Mouse (Mus musculus) embryonic stem cell, embryonic (primary cell): ENCODE results near the gene Deaf1.

Experiments
- CTCF ChIA-PET, 4 experiments: fragments of 300-600 bp in 2 of 4; fragments of 350-600 bp in 2 of 4; sonication (Branson Sonifier 250); formaldehyde crosslinking; loops; one replicate each; lab custom pipeline; 2022; ENCODE audit warnings: inconsistent platforms in 2 of 4; lab: Charles Lee
- POLR2A ChIA-PET, 4 experiments: fragments of 300-600 bp in 2 of 4; fragments of 350-600 bp in 2 of 4; sonication (Branson Sonifier 250); formaldehyde crosslinking; loops; one replicate each; lab custom pipeline; 2022; ENCODE audit warnings: antibody characterized with exemption in 4 of 4, inconsistent platforms in 1 of 4; lab: Charles Lee

The Deaf1 gene

DNA sequence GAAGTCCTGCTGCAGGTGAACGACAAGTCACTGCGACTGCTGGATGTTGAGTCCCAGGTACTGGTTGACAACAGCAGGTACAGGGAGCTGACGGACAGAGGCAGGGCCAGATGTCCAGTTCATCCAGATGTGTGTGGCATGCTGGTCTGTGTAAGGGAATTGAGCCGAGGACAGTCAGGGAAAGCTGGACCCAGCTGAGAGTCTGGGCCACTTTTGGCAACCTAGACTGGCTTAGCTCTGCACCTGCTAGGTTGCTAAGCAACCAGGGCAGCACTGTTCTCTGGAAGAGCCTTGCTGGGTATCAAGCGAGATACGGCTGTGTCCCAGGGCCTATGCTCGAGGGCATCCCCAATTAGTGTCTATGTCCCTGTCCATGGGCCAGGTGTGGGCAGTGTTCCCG is 27.6 kb upstream of the Deaf1 start:
- POLR2A ChIA-PET, result interaction anchor here (0.5 to 6.4 kb wide), 12 partner anchors 14 to 224 kb away, joined by 3 to 65 read pairs (median 4); partner anchors contain the start of gene Eps8l2 (in 3 of the 4)

DNA sequence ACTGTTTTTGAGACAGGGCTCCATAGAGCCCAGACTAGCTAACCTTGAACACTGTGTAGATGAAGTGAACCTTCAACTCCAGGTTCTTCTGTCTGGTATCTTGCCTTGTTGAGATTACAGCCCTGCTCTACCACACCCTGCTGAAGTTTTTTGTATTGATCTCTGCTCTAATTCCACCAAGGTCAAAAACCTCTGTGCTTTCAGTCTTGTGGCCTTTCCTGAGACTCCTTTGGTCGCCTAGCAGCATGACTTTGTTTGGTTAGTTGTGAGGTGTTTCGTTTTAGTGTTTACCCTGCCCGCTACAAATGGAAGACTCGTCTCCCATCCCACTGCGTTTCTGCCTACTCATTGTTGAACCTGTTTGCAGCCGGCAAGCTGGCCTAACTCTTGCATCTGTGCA is 23.6 kb upstream of the Deaf1 start:
- POLR2A ChIA-PET, result interaction anchor here in 3 of 4 experiments (1.1 to 6.1 kb wide), 9 partner anchors 8 to 41 kb away, joined by 3 to 48 read pairs (median 4); partner anchors contain the start of genes Eps8l2 (in 3 of the 3) and Taldo1 (in 1 of the 3)

More for the DNA sequence above, 27.6 kb upstream of the Deaf1 start:
- CTCF ChIA-PET, result interaction anchor here in 3 of 4 experiments (0.8 to 3.3 kb wide), 12 partner anchors 8 to 291 kb away, joined by 3 to 12 read pairs (median 6); partner anchors contain the start of genes Eps8l2 (in 1 of the 3) and Phrf1 (in 1 of the 3)

DNA sequence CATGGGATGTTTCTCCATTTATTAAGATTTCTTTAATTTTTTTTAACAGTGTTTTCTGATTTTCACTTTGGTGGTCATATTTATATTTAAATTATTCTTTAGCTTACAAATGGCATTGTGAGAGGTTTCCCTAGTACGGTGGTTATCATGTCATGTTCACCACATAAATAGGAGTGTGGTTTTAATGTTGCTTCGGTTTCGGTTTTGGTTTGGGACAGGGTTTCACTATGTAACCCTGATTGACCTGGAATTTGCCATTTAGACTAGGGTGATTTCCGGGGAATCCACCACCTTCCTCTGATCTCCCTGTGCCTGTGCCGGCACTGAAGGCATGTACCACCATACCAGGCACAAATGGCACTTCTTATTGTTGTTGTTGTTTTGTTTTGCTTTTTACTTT is 17.3 kb upstream of the Deaf1 start:
- CTCF ChIA-PET, result interaction anchor here in 3 of 4 experiments (0.6 to 3.0 kb wide), 4 partner anchors 12 to 118 kb away, joined by 3 to 11 read pairs (median 4); no protein-coding TSS in a partner anchor

More for the DNA sequence above, 23.6 kb upstream of the Deaf1 start:
- CTCF ChIA-PET, result interaction anchor here in 1 of 4 experiments (1.0 to 3.9 kb wide), 2 partner anchors 11 to 12 kb away, joined by 3 to 13 read pairs; no protein-coding TSS in a partner anchor

GRCm38 (mm10) chr7:141343696-141344095 is 16.2 kb upstream of the Deaf1 start:
- POLR2A ChIA-PET, result interaction anchor here in 3 of 4 experiments (0.6 to 6.1 kb wide), 4 partner anchors 7 to 115 kb away, joined by 3 to 65 read pairs (median 4); partner anchors contain the start of gene Taldo1 (in 1 of the 3)
- CTCF ChIA-PET, result no interaction called here

More for the DNA sequence above, 17.3 kb upstream of the Deaf1 start:
- POLR2A ChIA-PET, result interaction anchor here in 1 of 4 experiments (0.6 to 2.0 kb wide), 3 partner anchors 16 to 178 kb away, joined by 3 to 6 read pairs (median 4); no protein-coding TSS in a partner anchor

- ChIA-PET POLR2A (interaction anchor here in 3 of 4 experiments (0.5 to 8.0 kb wide), 9 partner anchors 8 to 115 kb away, joined by 3 to 110 read pairs (median 7); partner anchors contain the start of genes Deaf1 (in 2 of the 3), Tmem80 (in 2 of the 3) and Taldo1 (in 1 of the 3)), CTCF (no interaction called here)
These were observed 15.7 kb upstream of the Deaf1 start for GRCm38 (mm10) chr7:141343230-141343629.

GRCm38 (mm10) chr7:141341689-141342226 is 14.3 kb upstream of the Deaf1 start:
- CTCF ChIA-PET, result interaction anchor here in 3 of 4 experiments (0.5 to 2.3 kb wide), 6 partner anchors 14 to 1552 kb away, joined by 3 to 9 read pairs (median 4); partner anchors contain the start of genes Deaf1 (in 1 of the 3) and Tmem80 (in 1 of the 3)
- POLR2A ChIA-PET, result interaction anchor here in 3 of 4 experiments (1.2 to 8.0 kb wide), 18 partner anchors 8 to 219 kb away, joined by 3 to 110 read pairs (median 20); partner anchors contain the start of genes Deaf1 (in 2 of the 3), Tmem80 (in 2 of the 3), Cend1 (in 1 of the 3) and Ptdss2 (in 1 of the 3)

DNA sequence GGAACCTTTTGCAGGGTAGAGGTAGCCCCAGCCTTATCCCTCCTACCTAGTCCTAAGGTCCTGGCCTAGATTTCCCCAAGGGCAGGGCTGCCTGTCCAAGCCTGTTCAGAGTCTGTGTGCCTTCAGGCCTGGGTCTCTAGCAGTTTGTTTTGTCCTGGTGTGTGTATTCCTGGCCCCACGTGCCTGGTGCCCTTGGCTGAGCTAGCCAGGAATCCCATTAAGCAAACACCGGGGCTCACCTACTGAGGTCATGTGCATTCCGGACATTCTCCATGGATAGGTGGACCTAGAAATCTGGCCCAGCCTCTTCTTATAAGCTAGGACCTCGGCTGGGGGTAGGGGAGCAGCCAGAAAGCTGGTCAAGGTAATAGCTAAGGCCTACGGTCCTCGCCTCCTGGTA is 13.0 kb upstream of the Deaf1 start:
- ChIA-PET POLR2A (interaction anchor here (0.5 to 8.0 kb wide), 55 partner anchors 9 to 581 kb away, joined by 3 to 110 read pairs (median 5); partner anchors contain the start of genes Deaf1 (in 3 of the 4), Tmem80 (in 3 of the 4), Taldo1 (in 2 of the 4) and Cend1 (in 1 of the 4)), CTCF (interaction anchor here in 3 of 4 experiments (0.6 to 4.1 kb wide), 9 partner anchors 8 to 68 kb away, joined by 3 to 30 read pairs (median 4); partner anchors contain the start of genes Deaf1 (in 1 of the 3) and Tmem80 (in 1 of the 3))

GRCm38 (mm10) chr7:141340023-141340422 is 12.5 kb upstream of the Deaf1 start:
- POLR2A ChIA-PET, result interaction anchor here (0.8 to 8.0 kb wide), 54 partner anchors 8 to 499 kb away, joined by 3 to 110 read pairs (median 5); partner anchors contain the start of genes Deaf1 (in 3 of the 4), Tmem80 (in 3 of the 4), Phrf1 (in 1 of the 4) and Pnpla2 (in 1 of the 4)
- CTCF ChIA-PET, result interaction anchor here (0.5 to 4.1 kb wide), 12 partner anchors 8 to 125 kb away, joined by 3 to 30 read pairs (median 4); partner anchors contain the start of genes Gatd1 (in 1 of the 4) and Rassf7 (in 1 of the 4)

DNA sequence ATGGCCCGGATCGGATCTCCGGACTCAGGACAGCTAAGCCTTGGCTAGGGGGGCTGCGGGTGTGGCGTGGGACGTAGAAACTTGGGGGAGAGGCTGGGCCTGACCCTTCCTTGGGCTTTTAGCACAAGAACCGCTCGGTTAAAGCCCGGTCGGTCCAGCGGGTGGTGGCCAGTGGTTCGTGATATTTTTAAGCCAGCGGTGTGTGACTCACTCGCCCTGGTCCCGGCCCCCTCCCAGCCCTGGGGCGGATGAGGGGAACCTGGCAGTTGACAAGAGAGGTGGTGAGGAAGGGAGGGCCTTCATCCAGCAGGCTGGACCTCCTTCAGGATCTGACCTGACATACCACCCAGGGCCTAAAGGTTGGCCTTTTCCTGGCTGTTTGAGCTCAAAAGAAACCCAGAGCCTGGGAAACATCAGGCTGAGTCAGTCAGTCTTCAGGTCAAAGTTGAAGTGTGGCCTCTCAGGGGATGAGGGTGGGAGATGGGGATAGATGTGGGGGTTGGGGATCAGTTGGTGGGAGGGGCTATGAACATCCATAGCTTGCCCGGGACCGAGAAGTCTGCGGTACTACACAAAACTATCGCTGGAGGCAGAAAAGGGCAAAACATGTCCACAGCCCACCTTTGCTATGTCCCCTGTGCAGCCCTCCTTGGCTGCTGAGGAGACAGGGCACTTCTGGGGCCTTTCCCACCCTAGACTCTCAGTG is 11.9 kb upstream of the Deaf1 start:
- CTCF ChIA-PET, result interaction anchor here (0.5 to 4.1 kb wide), 31 partner anchors 9 to 1180 kb away, joined by 3 to 30 read pairs (median 4); partner anchors contain the start of genes Deaf1 (in 2 of the 4), Cend1 (in 1 of the 4), Gatd1 (in 1 of the 4) and Phrf1 (in 1 of the 4)

GRCm38 (mm10) chr7:141338576-141339131 is 11.2 kb upstream of the Deaf1 start, which contains the start of gene Eps8l2:
Gene Eps8l2 (plus strand): TSS chr7:141338880.
- CTCF ChIA-PET, result interaction anchor here (0.6 to 4.1 kb wide), 32 partner anchors 9 to 1181 kb away, joined by 3 to 30 read pairs (median 4); partner anchors contain the start of genes Deaf1 (in 2 of the 4), Cend1 (in 1 of the 4), Phrf1 (in 1 of the 4) and Rassf7 (in 1 of the 4)
- POLR2A ChIA-PET, result interaction anchor here (0.6 to 8.0 kb wide), 62 partner anchors 8 to 491 kb away, joined by 3 to 110 read pairs (median 5); partner anchors contain the start of genes Deaf1 (in 3 of the 4), Tmem80 (in 3 of the 4), Phrf1 (in 2 of the 4) and Polr2l (in 2 of the 4)

More for the DNA sequence above, 11.9 kb upstream of the Deaf1 start:
- POLR2A ChIA-PET, result interaction anchor here (0.6 to 8.0 kb wide), 68 partner anchors 8 to 498 kb away, joined by 3 to 110 read pairs (median 4); partner anchors contain the start of genes Deaf1 (in 3 of the 4), Tmem80 (in 3 of the 4), Phrf1 (in 2 of the 4) and Polr2l (in 2 of the 4)

DNA sequence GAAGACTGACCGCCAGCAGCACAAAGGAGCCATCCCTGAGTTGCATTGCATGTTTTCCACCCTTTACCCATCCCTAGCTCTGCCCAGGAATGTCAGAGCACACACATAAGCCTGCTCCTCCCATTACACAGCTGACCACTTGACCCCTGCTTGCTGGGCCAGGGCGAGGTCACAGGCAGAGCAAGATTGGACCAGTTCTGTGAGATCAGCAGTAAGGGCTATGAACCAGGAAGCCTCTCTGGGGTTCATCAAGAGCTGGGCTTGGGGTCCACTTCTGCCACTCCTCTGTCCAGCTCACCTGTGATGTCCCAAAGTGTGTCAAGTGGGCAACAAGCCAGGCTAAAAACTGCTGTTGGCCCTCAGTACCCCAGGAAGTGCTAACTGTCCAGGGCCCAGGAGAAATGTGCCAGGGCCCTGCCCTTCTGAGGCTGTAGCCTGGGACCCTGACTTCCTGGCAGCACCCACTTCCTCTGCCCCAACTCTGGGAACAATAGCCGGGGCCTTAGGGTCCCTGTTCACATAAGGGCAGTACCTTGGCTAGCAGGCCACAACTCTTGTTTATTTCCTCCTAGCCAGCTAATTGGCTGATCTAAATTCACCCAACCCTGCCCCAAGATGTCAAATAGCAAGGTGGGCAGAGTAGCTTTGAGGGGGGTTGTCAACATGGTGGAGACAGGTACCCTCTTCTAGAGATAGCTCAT is 10.4 kb upstream of the Deaf1 start:
- ChIA-PET CTCF (interaction anchor here (0.6 to 4.1 kb wide), 16 partner anchors 8 to 1995 kb away, joined by 3 to 30 read pairs (median 4); partner anchors contain the start of genes Deaf1 (in 1 of the 4), Phrf1 (in 1 of the 4) and Sct (in 1 of the 4)), POLR2A (interaction anchor here (0.6 to 8.0 kb wide), 38 partner anchors 9 to 490 kb away, joined by 3 to 110 read pairs (median 6); partner anchors contain the start of genes Deaf1 (in 3 of the 4), Tmem80 (in 3 of the 4), Rassf7 (in 2 of the 4) and Rplp2 (in 2 of the 4))

- POLR2A ChIA-PET, result interaction anchor here in 1 of 4 experiments (1.7 to 8.0 kb wide), 2 partner anchors 7 to 140 kb away, joined by 4 to 110 read pairs; partner anchors contain the start of genes Deaf1 and Tmem80
- CTCF ChIA-PET, result interaction anchor here in 1 of 4 experiments (0.6 kb wide), 1 partner anchor 41 kb away, joined by 3 read pairs; no protein-coding TSS in a partner anchor
These were observed 8.8 kb upstream of the Deaf1 start for GRCm38 (mm10) chr7:141336296-141336695.

DNA sequence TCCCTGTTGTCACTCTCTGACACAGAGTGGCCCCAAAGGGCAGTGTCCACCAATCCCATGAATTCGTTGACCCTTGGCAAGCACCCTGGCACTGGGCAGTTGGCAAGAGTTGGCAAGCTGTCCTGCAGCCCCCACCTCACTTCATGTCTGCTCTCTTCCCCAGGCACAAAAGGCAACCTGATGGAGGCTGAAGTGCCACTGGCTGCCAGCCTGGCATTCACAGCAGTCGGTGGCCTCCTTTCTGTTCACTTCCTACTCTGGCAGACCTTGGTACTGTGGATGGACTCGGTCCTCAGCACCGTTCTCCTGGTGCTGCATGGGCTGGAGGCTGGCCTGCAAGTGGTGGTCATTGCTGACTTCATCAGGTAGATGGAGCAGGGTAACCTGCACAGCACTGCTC is 8.2 kb upstream of the Deaf1 start:
- POLR2A ChIA-PET, result interaction anchor here in 1 of 4 experiments (8.0 kb wide), 1 partner anchor 7 kb away, joined by 110 read pairs; the partner anchor contains the start of genes Deaf1 and Tmem80
- CTCF ChIA-PET, result interaction anchor here in 1 of 4 experiments (0.6 kb wide), 1 partner anchor 42 kb away, joined by 3 read pairs; no protein-coding TSS in a partner anchor

GRCm38 (mm10) chr7:141335044-141335579 is 7.6 kb upstream of the Deaf1 start:
- ChIA-PET CTCF (interaction anchor here in 1 of 4 experiments (0.5 kb wide), 1 partner anchor 14 kb away, joined by 3 read pairs; no protein-coding TSS in a partner anchor), POLR2A (interaction anchor here in 1 of 4 experiments (0.7 to 0.9 kb wide), 3 partner anchors 9 to 25 kb away, joined by 3 read pairs; no protein-coding TSS in a partner anchor)

DNA sequence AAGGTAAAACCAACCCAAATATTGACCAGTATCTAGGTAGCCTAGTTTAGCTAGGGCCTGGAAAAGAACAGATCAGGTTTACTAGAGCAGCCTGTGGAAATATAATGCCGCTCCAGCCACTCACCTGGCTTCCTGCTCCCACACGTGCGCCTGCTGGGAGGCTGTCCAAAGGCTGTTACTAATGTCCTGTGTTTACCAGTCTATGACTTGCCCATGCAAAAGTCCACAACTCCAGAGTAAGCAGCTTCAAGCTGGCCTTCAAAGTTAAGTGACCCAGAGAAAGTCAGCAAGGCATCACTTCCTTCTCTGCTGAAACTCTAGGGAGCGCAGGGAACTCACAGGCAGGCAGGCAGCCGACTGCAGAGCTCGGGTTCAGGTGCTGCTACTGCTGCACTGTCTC is 4.5 kb upstream of the Deaf1 start:
- ChIA-PET CTCF (interaction anchor here in 1 of 4 experiments (0.7 to 2.2 kb wide), 3 partner anchors 9 to 127 kb away, joined by 3 to 5 read pairs (median 3); no protein-coding TSS in a partner anchor), POLR2A (interaction anchor here (0.5 to 7.7 kb wide), 11 partner anchors 8 to 158 kb away, joined by 3 to 110 read pairs (median 3); partner anchors contain the start of genes Eps8l2 (in 1 of the 4), Rassf7 (in 1 of the 4) and Sct (in 1 of the 4))
